Mouse (Mus musculus) ES-E14 (cell line): ENCODE results near the gene Fbxo28.

Experiments used
- CHD2 ChIP-seq: IDR thresholded peaks from 2 replicates; pipeline ENCODE4 v1.6.1; 2014; ENCODE audit warnings: mild to moderate bottlenecking, low read depth, low read length, inconsistent platforms
- HCFC1 ChIP-seq: IDR thresholded peaks from 2 replicates; pipeline ENCODE4 v1.6.1; 2012; ENCODE audit warnings: low read length, inconsistent platforms, borderline replicate concordance; ENCODE audit not compliant: insufficient read depth
- MAFK ChIP-seq: IDR thresholded peaks from 2 replicates; pipeline ENCODE4 v1.6.1; 2014; ENCODE audit warnings: mild to moderate bottlenecking, low read depth, low read length, inconsistent platforms; ENCODE audit not compliant: insufficient read depth
- ZNF384 ChIP-seq: IDR thresholded peaks from 2 replicates; pipeline ENCODE4 v1.6.1; 2012; ENCODE audit warnings: low read depth, low read length, inconsistent platforms

DNA sequence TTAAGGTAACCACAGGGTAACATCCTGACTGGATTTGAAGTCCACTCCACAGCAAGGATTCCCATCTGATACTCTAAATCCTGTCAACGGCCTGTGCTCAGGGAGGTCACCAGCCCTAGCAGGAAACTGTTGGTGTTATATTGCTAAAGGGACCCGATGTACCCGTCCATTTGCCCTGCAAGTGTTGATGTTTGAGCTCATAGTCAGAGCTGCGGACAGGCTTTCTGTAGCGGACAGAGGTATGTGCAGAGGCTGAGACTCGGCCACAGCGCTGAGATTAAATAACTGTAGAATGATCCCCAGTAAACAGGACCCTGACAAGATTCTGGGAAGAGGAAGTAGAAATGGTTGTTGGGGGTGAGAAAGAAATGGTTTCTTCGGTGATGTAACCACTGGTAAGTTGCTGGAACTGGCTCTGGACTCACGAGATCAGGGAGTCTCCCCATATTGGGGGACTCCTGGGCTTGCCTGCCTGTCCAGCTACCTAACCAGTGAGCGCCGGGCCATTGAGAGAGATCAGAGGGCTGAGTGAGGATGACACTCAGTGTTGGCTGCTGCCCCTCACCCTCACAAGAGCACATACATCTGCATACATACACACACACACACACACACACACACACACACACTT is 36.9 kb upstream of the Fbxo28 start:
- TF ChIP-seq ZNF384: no peak
- TF ChIP-seq HCFC1: no peak
- no peak for TF ChIP-seq MAFK
- TF ChIP-seq CHD2: no peak
